Mouse (Mus musculus) limb, embryonic 13.5 days (tissue): ENCODE results near the gene Hoxd8. TPM values are rescaled to one million over a fixed set of nuclear protein-coding genes. Genes with fewer than 3 reads are reported as not detected.

Experiments
- ATAC-seq: fragments of 200-750 bp; cut with Nextera tagmentation; 2 replicates; pipeline ENCODE4 v1.8.0; 2017; ENCODE audit warnings: low read depth, moderate number of reproducible peaks, moderate TSS enrichment; ENCODE audit not compliant: low FRiP score
- H3K27ac ChIP-seq: fragments of 300-500 bp; sonication (generic); 2 replicates; pipeline ENCODE4 v1.5.1; 2015; ENCODE audit warnings: inconsistent platforms, mild to moderate bottlenecking, moderate library complexity
- H3K27me3 ChIP-seq: fragments of 300-500 bp; sonication (generic); 2 replicates; pipeline ENCODE4 v1.6.1; 2015; ENCODE audit warnings: mild to moderate bottlenecking, inconsistent platforms
- H3K36me3 ChIP-seq: fragments of 300-500 bp; sonication (generic); 2 replicates; pipeline ENCODE4 v1.6.1; 2015; ENCODE audit warnings: inconsistent platforms, mild to moderate bottlenecking, moderate library complexity
- H3K4me1 ChIP-seq: fragments of 300-500 bp; sonication (generic); 2 replicates; pipeline ENCODE4 v1.6.1; 2015; ENCODE audit warnings: inconsistent platforms
- H3K4me2 ChIP-seq: fragments of 300-500 bp; sonication (generic); replicated peaks from 2 replicates; pipeline ENCODE4 v1.6.1; 2015; ENCODE audit warnings: inconsistent platforms, mild to moderate bottlenecking, moderate library complexity
- H3K4me3 ChIP-seq: fragments of 300-500 bp; sonication (generic); 2 replicates; pipeline ENCODE4 v1.5.1; 2015; ENCODE audit warnings: moderate library complexity, mild to moderate bottlenecking, inconsistent platforms
- H3K9ac ChIP-seq: fragments of 300-500 bp; sonication (generic); 2 replicates; pipeline ENCODE4 v1.6.1; 2015; ENCODE audit warnings: mild to moderate bottlenecking, inconsistent platforms
- H3K9me3 ChIP-seq: fragments of 300-500 bp; sonication (generic); 2 replicates; pipeline ENCODE4 v1.6.1; 2016; ENCODE audit warnings: inconsistent platforms
- WGBS: fragments of 180-500 bp; shearing (Covaris S2); methylation state at CpG from one replicate; pipeline ENCODE4 v1.1.7; 2015; 5-methylcytosine and 5-hydroxymethylcytosine counted together
- polyA plus RNA-seq: library from polyadenylated mRNA; unstranded; fragments of >200 nt; fragmentation: Nextera tagmentation; extraction: Ambion mirVana; gene quantifications from 2 replicates; pipeline ENCODE4 v1.2.1, GENCODE M21; 2015

Hoxd8 gene
- polyA plus RNA-seq, 1 experiment from 2014 or later, result 7.5 TPM

GRCm38 (mm10) chr2:74713239-74714150 lies 9.1 kb downstream of the Hoxd8 start:
- H3K9ac ChIP-seq, result no peak overlapping the region
- H3K36me3 ChIP-seq, result no peaks in the 10 kb centered on the region
- no peaks in the 10 kb centered on the region for H3K9me3 ChIP-seq
- H3K4me3 ChIP-seq, result peak overlapping the region; percentile 53
- no peak overlapping the region for H3K27ac ChIP-seq
- 4% methylated on average over 19 of the region's 19 CpGs for WGBS
- no peak for ATAC-seq
- peak overlapping the region; percentile 72 for H3K4me2 ChIP-seq
- peaks cover 27% of the 10 kb centered on the region for H3K4me1 ChIP-seq
- H3K27me3 ChIP-seq, result peaks cover 97% of the 10 kb centered on the region

- Histone ChIP-seq H3K27ac (no peak overlapping the region), H3K9ac (no peak overlapping the region), H3K27me3 (peaks cover 97% of the 10 kb centered on the region), H3K4me2 (peak overlapping the region; percentile 72), H3K36me3 (no peaks in the 10 kb centered on the region), H3K4me3 (peak overlapping the region; percentile 11), H3K4me1 (peaks cover 27% of the 10 kb centered on the region), H3K9me3 (no peaks in the 10 kb centered on the region)
- WGBS, result 4% methylated on average over 18 of the region's 18 CpGs
- no peak for ATAC-seq
These were observed 9.9 kb downstream of the Hoxd8 start for GRCm38 (mm10) chr2:74714156-74714789.

GRCm38 (mm10) chr2:74714881-74715280 lies 10.5 kb downstream of the Hoxd8 start:
- under 1% methylated on average over 14 of the region's 14 CpGs for WGBS
- H3K9ac ChIP-seq, result 0 out of 2 replicates have a peak overlapping the region, but pooled peaks have one; percentile 4
- H3K4me1 ChIP-seq, result peaks cover 27% of the 10 kb centered on the region
- no peak overlapping the region for H3K27ac ChIP-seq
- H3K36me3 ChIP-seq, result no peaks in the 10 kb centered on the region
- H3K27me3 ChIP-seq, result peaks cover 97% of the 10 kb centered on the region
- H3K4me3 ChIP-seq, result peak overlapping the region; percentile 11; the same call in 1 of the 2 replicates
- peak overlapping the region; percentile 72 for H3K4me2 ChIP-seq
- H3K9me3 ChIP-seq, result no peaks in the 10 kb centered on the region
- no peak for ATAC-seq

GRCm38 (mm10) chr2:74715504-74716241 lies 11.3 kb downstream of the Hoxd8 start:
- Histone ChIP-seq H3K27ac (no peak overlapping the region), H3K4me3 (peak overlapping the region; percentile 34), H3K4me1 (peaks cover 27% of the 10 kb centered on the region), H3K9ac (no peak overlapping the region), H3K9me3 (no peaks in the 10 kb centered on the region), H3K36me3 (no peaks in the 10 kb centered on the region), H3K27me3 (peaks cover 97% of the 10 kb centered on the region), H3K4me2 (peak overlapping the region; percentile 72)
- 3% methylated on average over 26 of the region's 26 CpGs for WGBS
- ATAC-seq, result peak; percentile 62

- Histone ChIP-seq H3K36me3 (no peaks in the 10 kb centered on the region), H3K9me3 (no peaks in the 10 kb centered on the region), H3K27ac (no peak overlapping the region), H3K4me2 (no peak overlapping the region), H3K27me3 (peaks cover 100% of the 10 kb centered on the region), H3K4me1 (peaks cover 21% of the 10 kb centered on the region), H3K4me3 (no peak overlapping the region), H3K9ac (no peak overlapping the region)
- no peak for ATAC-seq
- 17% methylated on average over 2 of the region's 2 CpGs for WGBS
These were observed 16.0 kb downstream of the Hoxd8 start for GRCm38 (mm10) chr2:74720384-74720783.

- H3K36me3 ChIP-seq, result no peaks in the 10 kb centered on the region
- peaks cover 19% of the 10 kb centered on the region for H3K4me1 ChIP-seq
- peaks cover 100% of the 10 kb centered on the region for H3K27me3 ChIP-seq
- H3K9ac ChIP-seq, result no peak overlapping the region
- H3K4me2 ChIP-seq, result no peak overlapping the region
- WGBS, result 14% methylated on average over 5 of the region's 5 CpGs
- H3K27ac ChIP-seq, result no peak overlapping the region
- ATAC-seq, result no peak
- no peaks in the 10 kb centered on the region for H3K9me3 ChIP-seq
- H3K4me3 ChIP-seq, result no peak overlapping the region
These were observed 16.6 kb downstream of the Hoxd8 start for GRCm38 (mm10) chr2:74720955-74721491.

- Histone ChIP-seq H3K9me3 (no peaks in the 10 kb centered on the region), H3K27ac (no peak overlapping the region), H3K4me1 (peaks cover 15% of the 10 kb centered on the region), H3K4me3 (no peak overlapping the region), H3K9ac (no peak overlapping the region), H3K4me2 (no peak overlapping the region), H3K36me3 (no peaks in the 10 kb centered on the region), H3K27me3 (peaks cover 100% of the 10 kb centered on the region)
- WGBS, result 5% methylated on average over 6 of the region's 6 CpGs
- no peak for ATAC-seq
These were observed 17.5 kb downstream of the Hoxd8 start for GRCm38 (mm10) chr2:74721882-74722281.

GRCm38 (mm10) chr2:74722949-74723348 lies 18.5 kb downstream of the Hoxd8 start:
- Histone ChIP-seq H3K9me3 (no peaks in the 10 kb centered on the region), H3K4me2 (no peak overlapping the region), H3K27ac (no peak overlapping the region), H3K9ac (no peak overlapping the region), H3K4me1 (peaks cover 24% of the 10 kb centered on the region), H3K27me3 (peaks cover 100% of the 10 kb centered on the region), H3K4me3 (no peak overlapping the region), H3K36me3 (no peaks in the 10 kb centered on the region)
- no peak for ATAC-seq
- WGBS, result 30% methylated on average over 8 of the region's 8 CpGs

- 44% methylated on average over 7 of the region's 7 CpGs for WGBS
- peaks cover 27% of the 10 kb centered on the region for H3K4me1 ChIP-seq
- H3K9me3 ChIP-seq, result no peaks in the 10 kb centered on the region
- ATAC-seq, result no peak
- no peak overlapping the region for H3K9ac ChIP-seq
- H3K27ac ChIP-seq, result no peak overlapping the region
- no peaks in the 10 kb centered on the region for H3K36me3 ChIP-seq
- H3K4me3 ChIP-seq, result no peak overlapping the region
- peaks cover 100% of the 10 kb centered on the region for H3K27me3 ChIP-seq
- H3K4me2 ChIP-seq, result no peak overlapping the region
These were observed 20.0 kb downstream of the Hoxd8 start for GRCm38 (mm10) chr2:74724244-74725015.

- 25% methylated on average over 17 of the region's 17 CpGs for WGBS
- H3K9me3 ChIP-seq, result no peaks in the 10 kb centered on the region
- H3K27ac ChIP-seq, result no peak overlapping the region
- no peak for ATAC-seq
- H3K4me3 ChIP-seq, result no peak overlapping the region
- peaks cover 98% of the 10 kb centered on the region for H3K27me3 ChIP-seq
- H3K4me2 ChIP-seq, result no peak overlapping the region
- no peaks in the 10 kb centered on the region for H3K36me3 ChIP-seq
- no peak overlapping the region for H3K9ac ChIP-seq
- peaks cover 27% of the 10 kb centered on the region for H3K4me1 ChIP-seq
These were observed 20.8 kb downstream of the Hoxd8 start for GRCm38 (mm10) chr2:74725171-74725570.

GRCm38 (mm10) chr2:74726551-74726950 lies 22.1 kb downstream of the Hoxd8 start, which contains the start of gene Gm28230:
Gene Gm28230 (plus strand): TSS chr2:74726728.
- H3K4me3 ChIP-seq, result peak within 1 kb of the TSS; percentile 38
- peaks cover 19% of the 10 kb centered on the region for H3K4me1 ChIP-seq
- H3K27me3 ChIP-seq, result peaks cover 98% of the 10 kb centered on the region
- peak within 1 kb of the TSS; percentile 66 for H3K4me2 ChIP-seq
- H3K9ac ChIP-seq, result peak within 1 kb of the TSS; percentile 53
- 35% methylated on average over 5 of the region's 5 CpGs for WGBS
- H3K27ac ChIP-seq, result no peak within 1 kb of the TSS
- ATAC-seq, result no peak
- H3K9me3 ChIP-seq, result no peaks in the 10 kb centered on the region
- no peaks in the 10 kb centered on the region for H3K36me3 ChIP-seq
